Mouse (Mus musculus) CD4-positive, CD25-positive, alpha-beta regulatory T cell, adult 4 months (primary cell): ENCODE results near the gene Hist1h2an. TPM values are rescaled to one million over a fixed set of nuclear protein-coding genes. Genes with fewer than 3 reads are reported as not detected.
"Not testable (repeated sequence)": the region's sequence is repeated elsewhere in the genome, so short reads cannot be mapped to it uniquely, and the experiment has no call there.

Source experiments
- ATAC-seq: one replicate; pipeline ENCODE4 v1.8.0; 2017
- polyA plus RNA-seq, 2 experiments: library from polyadenylated mRNA; unstranded; fragments of 100-300 nt; shearing (Covaris generic); gene quantifications; one replicate each; pipeline ENCODE4 v1.2.1; 2017

Hist1h2an gene
- polyA plus RNA-seq, 2 experiments from 2014 or later: 8.0 TPM; not detected in 1

DNA sequence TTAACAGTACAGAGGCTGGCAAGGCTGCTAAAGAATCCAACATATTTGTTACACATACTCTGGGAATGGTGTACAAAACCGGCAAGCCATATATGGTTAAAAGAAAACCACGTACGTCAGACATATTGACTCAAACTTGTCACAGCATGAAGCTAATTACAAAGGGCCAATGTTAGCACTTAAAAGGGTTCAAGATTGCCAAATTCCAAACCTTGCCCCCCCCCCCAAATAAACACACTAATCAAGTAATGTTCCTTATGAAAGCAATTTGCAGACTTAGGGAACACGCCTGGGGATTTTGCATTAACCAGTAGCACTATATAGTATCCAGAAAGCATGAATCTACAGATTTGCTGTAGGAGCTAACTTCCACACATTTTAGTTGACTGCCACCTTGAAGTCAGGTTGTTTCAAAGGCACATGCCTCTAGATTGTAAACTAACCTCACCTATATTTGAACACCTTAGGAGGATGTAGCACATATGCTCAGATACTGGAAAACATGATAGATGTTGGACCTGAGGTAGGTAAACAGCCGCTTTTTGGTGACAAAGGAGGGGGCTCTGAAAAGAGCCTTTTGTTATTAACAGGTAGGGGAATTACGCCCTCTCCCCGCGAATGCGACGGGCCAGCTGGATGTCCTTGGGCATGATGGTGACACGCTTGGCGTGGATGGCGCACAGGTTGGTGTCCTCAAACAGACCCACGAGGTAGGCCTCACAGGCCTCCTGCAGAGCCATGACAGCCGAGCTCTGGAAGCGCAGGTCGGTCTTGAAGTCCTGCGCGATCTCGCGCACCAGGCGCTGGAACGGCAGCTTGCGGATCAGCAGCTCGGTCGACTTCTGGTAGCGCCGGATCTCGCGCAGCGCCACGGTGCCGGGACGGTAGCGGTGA, 4.4 kb downstream of the Hist1h2an start:
- not testable (repeated sequence) for ATAC-seq

- ATAC-seq: no peak
Observed at GRCm38 (mm10) chr13:21781639-21782038, 5.4 kb downstream of the Hist1h2an start.

- no peak for ATAC-seq
Observed at GRCm38 (mm10) chr13:21781021-21781555, 5.9 kb downstream of the Hist1h2an start.

DNA sequence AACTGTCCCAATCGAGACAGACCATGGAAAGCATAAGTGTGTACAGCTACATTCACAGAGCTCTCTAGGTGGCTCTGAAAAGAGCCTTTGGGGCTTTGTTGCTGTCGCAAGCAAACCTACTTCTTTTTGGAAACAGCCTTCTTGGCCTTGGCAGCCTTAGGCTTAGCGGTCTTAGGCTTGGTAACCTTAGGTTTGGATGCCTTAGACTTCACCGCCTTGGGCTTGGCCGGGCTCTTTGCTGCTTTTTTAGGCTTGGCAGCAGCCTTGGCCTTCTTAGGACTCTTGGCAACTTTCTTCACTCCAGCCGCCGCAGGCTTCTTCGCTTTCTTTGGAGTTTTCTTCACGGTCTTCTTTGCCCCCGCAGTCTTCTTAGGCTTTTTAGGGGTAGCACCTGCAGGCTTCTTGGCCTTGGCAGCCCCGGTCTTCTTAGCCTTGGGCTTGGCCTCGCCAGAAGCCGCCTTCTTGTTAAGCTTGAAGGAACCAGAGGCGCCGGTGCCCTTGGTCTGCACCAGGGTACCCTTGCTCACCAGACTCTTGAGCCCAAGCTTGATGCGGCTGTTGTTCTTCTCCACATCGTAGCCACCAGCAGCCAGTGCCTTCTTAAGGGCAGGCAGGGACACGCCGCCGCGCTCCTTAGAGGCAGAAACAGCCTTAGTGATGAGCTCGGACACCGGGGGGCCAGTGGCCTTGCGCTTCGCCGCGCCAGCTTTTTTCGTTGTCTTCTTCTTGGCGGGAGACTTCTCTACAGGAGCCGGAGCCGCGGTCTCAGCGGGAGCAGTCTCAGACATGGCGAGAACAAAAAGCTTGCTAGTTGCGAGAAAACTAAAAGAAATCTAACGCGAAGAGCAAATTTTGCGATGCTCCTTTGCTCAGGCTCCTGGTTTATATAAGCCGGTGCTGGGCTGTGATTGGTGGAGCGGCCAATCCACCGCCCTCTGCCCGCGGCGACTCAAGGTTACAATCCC, 7.0 kb downstream of the Hist1h2an start, which contains the start of gene Hist1h1b:
Gene Hist1h1b (minus strand): TSS at position 859 of the 965 bp plus-strand sequence.
- peak; percentile 6 for ATAC-seq

GRCm38 (mm10) chr13:21778814-21779766, 7.9 kb downstream of the Hist1h2an start:
- ATAC-seq: peak; percentile 87

DNA sequence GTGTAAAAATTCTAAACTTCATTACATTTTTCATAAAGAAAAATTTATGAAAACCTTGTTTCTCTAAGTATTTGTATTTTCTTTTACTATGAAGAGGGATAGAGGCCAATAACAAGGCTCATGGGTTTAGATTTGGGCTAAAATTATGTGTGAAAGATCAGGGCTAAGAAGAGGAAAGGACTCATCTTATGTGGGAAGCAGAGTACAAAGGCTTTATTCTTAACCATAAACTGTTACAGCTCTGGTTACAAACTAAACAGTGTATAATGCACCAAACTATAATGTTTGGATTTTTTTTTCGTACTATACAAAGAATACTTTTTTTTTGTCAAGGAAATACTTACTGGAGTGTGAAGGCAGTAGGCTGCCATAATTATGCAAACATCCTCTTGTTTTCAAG, 31.3 kb downstream of the Hist1h2an start:
- no peak for ATAC-seq

- peak; percentile 1 for ATAC-seq
Observed at GRCm38 (mm10) chr13:21754294-21755001, 32.6 kb downstream of the Hist1h2an start.

GRCm38 (mm10) chr13:21753524-21754285, 33.3 kb downstream of the Hist1h2an start, which contains the start of the genes Hist1h2ak and Hist1h2bn:
Hist1h2ak (minus strand) TSS chr13:21753827.
Hist1h2bn (plus strand) TSS chr13:21754123.
- ATAC-seq: peak; percentile 90

DNA sequence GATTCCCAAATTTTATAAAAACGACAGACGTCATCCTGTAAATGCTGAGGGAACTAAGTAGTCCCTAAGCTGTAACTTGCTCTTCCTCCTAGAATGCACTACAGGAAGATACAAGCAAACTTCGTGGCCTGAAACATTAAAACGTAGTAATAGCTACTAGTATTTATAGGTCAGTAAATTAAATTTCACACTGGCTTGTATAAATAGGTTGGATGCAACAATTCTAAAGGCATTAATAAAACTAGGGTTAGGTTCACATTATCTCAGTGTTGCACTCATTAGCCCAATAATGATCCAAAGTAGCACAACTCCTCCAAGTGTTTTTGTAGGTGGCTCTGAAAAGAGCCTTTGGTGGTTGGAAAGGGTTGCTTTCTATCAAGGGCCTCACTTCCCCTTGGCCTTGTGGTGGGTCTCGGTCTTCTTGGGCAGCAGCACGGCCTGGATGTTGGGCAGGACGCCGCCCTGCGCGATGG, 33.9 kb downstream of the Hist1h2an start:
- ATAC-seq: no peak

GRCm38 (mm10) chr13:21752356-21752755, 34.7 kb downstream of the Hist1h2an start:
- no peak for ATAC-seq

DNA sequence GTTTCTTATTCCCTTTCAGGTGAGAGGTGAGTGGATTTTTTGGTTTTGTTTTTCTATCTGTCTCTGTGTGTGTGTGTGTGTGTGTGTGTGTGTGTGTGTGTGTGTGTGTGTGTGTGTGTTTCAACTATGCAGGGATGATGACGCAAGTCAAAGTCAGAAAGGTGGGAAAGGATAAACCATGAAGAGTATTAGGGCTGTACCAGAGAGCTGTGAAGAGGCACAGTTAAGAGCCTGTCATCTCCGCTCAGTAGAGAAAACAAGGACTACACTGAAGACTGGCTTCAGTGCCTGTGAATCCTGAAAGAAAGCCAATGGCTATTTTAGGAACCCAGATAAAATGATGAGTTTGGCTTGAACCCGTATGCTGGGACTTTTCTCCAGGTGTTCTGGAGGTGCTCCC, 35.2 kb downstream of the Hist1h2an start:
- ATAC-seq: no peak

DNA sequence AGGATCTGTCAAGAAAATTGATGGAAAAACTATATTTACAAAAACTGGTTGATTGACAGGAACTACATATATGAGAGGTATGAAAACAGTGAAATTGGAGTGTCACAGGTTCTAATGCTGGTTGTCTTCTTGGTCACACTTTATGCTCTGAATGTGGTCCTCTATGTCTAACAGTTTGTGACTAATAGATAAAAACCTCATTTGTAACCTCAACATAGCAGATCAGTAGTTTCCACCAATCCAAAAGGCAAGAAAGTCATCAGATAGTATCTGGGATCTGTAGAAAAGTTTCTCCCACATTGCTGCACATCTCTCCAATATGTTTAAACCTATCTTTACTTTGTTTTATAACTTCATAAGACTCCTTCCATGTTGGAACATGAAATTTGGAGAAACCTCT, 35.6 kb downstream of the Hist1h2an start:
- no peak for ATAC-seq

GRCm38 (mm10) chr13:21750159-21751017, 36.6 kb downstream of the Hist1h2an start, which contains the start of gene Hist1h4k:
Hist1h4k (minus strand) TSS chr13:21750505.
- peak; percentile 52 for ATAC-seq

- no peak for ATAC-seq
Observed at GRCm38 (mm10) chr13:21749387-21750158, 37.4 kb downstream of the Hist1h2an start.

DNA sequence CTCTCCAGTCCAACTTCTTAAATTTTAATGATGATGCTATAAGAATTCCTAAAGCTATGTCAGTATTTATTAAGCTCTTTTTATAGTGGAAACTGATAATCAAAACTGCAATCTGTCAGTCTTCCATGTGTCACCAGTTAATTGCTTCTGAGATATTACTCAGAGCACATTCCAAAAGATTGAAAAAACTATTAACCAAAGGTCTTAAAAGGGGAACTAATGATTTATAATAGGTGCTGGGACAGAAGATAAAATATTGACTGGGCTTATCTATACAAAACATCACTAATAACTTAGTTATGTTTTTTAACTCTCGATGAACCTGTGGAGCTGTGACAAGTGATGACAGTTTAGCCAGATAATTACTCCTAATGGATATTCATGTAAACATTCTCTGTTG, 42.0 kb downstream of the Hist1h2an start:
- ATAC-seq: no peak
